Mouse (Mus musculus) olfactory bulb, adult 2 months (tissue): ENCODE results near the gene Mlxip.

Source experiments
- CTCF ChIP-seq: fragments of 200-500 bp; IDR thresholded peaks from 2 replicates; pipeline ENCODE4 v1.5.1; 2012; ENCODE audit warnings: low read depth, mild to moderate bottlenecking, low read length, moderate library complexity; ENCODE audit not compliant: insufficient read depth
- POLR2A ChIP-seq: fragments of 200-500 bp; IDR thresholded peaks from 2 replicates; pipeline ENCODE4 v1.6.1; 2012; ENCODE audit warnings: mild to moderate bottlenecking, low read depth, low read length, moderate library complexity; ENCODE audit not compliant: insufficient read depth

DNA sequence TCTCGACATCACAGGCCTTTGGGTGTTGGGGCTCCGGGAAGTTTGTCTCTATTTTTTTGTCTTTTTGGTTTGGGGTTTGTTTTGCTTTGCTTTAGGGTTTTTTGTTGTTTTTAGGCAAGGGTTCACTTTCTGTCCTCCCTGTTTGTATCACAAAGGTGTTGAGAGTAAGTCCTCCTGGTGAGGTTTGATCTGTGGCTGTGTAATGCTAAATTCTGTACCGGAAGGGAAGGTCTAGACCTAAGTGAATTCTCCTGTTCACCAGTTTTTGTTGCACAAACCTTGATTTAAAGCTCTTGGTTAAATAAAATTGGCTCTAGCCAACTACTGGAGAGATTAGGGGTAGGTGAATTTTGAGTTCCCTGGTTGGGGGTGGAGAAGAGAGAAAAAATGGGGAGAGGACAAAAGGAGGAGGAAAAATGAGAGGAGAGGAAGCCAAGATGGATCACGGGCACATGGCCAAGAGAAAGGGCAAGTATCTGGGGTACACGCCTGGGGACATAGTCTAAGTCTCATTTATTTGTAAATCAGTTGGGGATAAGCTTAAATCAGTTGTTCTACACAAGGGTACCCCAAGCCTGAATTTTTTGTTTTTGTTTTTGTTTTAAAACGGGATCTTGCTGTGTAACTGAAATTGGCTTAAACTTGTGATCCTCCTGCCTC, 18.7 kb upstream of the Mlxip start:
- no peak for TF ChIP-seq CTCF
- no peak for TF ChIP-seq POLR2A
